Mouse (Mus musculus): Measurements from ENCODE around the gene Gpr37l1. TPM values are rescaled to one million over a fixed set of nuclear protein-coding genes. Genes with fewer than 3 reads are reported as not detected.

Gene Gpr37l1
- polyA plus RNA-seq, 1 experiment from 2014 or later: not detected

DNA sequence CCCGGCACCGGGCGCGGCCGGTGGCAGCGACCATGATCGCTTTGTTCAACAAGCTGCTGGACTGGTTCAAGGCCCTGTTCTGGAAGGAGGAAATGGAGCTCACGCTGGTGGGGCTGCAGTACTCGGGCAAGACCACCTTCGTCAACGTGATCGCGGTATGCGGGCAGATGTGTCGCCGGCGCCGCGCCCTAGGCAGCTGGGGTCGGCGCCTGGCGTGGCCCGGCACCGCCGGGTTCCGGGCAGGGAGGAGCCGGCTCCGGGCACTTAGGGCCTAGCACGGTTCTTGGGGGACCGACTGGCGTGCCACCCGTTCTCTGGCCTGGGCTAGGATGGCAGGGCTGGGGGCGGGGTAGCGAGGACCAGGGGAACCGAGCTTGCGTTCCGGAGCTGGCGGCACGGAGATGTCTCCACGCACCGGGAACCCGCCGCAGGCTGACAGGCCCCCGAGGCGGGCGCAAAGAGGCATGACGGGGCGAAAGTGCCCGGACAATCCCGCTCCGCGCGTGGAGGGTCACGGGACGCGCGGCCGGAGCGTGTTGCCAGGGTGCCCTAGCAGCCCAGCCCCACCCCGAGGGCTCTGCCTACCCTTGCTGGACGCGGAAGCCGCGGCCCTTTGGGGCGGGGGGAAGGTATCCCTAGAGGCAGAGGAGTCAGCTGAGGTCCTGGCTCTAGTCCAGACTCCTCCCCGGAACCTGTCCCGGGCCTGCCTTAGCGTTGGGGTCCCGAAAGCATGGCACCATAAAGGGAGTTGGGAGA lies 20.4 kb downstream of the Gpr37l1 start:
- ATAC-seq (ENCODE audit: insufficient read depth): peak; percentile 75
- H3K9ac ChIP-seq: peak overlapping the region; percentile 83
- peaks cover 16% of the 10 kb centered on the region for H3K27me3 ChIP-seq
- H3K36me3 ChIP-seq (replicated peaks): peaks cover 5% of the 10 kb centered on the region; the same call in 1 of the 2 replicates
- no peaks in the 10 kb centered on the region for H3K9me3 ChIP-seq (replicated peaks)
- H3K4me3 ChIP-seq (replicated peaks): peak overlapping the region; percentile 78
- H3K4me1 ChIP-seq (replicated peaks): peaks cover 29% of the 10 kb centered on the region
- H3K4me2 ChIP-seq: peak overlapping the region; percentile 100
- H3K27ac ChIP-seq (replicated peaks): peak overlapping the region; percentile 81
- under 1% methylated on average over 69 of the region's 69 CpGs for WGBS (ENCODE audit: insufficient replicate concordance)

DNA sequence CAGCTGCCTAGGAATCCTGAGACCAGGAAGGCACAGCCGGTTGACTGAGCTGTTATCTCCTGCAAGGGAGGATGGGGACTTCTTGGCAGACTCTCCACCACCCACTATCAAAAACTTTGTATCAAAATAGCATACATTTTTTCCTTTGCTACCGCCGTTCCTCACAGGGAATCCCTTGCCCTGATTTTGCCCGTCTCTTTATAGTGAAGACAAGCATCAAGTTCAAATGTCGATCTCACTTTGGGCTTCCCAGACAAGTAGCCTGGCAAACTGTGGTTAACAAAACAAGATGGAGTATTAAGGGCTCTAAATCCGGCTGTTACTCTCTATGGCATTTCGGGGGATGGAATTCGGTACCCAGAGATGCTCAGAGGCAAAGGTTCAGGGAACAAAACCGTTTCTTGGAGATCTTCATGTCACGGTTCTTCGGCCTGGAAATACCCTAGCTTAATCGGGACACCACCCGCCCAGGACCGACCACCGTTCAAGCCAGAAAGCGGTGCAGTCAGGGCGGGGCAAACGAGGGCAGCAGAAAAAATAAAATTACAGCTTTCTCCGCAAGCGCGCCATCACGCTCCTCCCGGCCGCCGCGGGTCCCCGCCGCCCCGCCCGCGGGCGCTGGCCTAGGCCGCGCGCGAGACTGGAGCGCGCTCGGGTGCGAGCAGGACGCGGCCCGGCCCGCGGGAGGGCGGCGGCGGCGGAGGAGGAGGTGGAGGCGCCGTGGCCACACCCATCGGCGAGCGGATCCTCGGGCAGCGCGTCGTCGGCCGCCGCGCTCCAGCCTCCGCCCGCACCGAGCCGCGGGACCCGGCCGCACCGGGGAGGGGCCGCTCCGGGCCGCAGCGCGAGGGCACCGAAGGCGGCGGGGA lies 21.2 kb downstream of the Gpr37l1 start, which contains the start of gene Arl8a:
TSS of gene Arl8a (plus strand) at position 748 of the 869 bp plus-strand sequence.
- H3K4me1 ChIP-seq (replicated peaks): peaks cover 29% of the 10 kb centered on the region
- peak within 1 kb of the TSS; percentile 81 for H3K27ac ChIP-seq (replicated peaks)
- H3K9me3 ChIP-seq (replicated peaks): no peaks in the 10 kb centered on the region
- ATAC-seq (ENCODE audit: insufficient read depth): peak; percentile 91
- peaks cover 4% of the 10 kb centered on the region; the same call in 1 of the 2 replicates for H3K36me3 ChIP-seq (replicated peaks)
- WGBS (ENCODE audit: insufficient replicate concordance): 1% methylated on average over 78 of the region's 78 CpGs
- H3K4me2 ChIP-seq: peak within 1 kb of the TSS; percentile 100
- peak within 1 kb of the TSS; percentile 83 for H3K9ac ChIP-seq
- H3K27me3 ChIP-seq: peaks cover 16% of the 10 kb centered on the region
- peak within 1 kb of the TSS; percentile 78 for H3K4me3 ChIP-seq (replicated peaks)

GRCm38 (mm10) chr1:135143940-135144339 lies 23.5 kb downstream of the Gpr37l1 start:
- WGBS (ENCODE audit: insufficient replicate concordance): 64% methylated on average over 2 of the region's 2 CpGs

DNA sequence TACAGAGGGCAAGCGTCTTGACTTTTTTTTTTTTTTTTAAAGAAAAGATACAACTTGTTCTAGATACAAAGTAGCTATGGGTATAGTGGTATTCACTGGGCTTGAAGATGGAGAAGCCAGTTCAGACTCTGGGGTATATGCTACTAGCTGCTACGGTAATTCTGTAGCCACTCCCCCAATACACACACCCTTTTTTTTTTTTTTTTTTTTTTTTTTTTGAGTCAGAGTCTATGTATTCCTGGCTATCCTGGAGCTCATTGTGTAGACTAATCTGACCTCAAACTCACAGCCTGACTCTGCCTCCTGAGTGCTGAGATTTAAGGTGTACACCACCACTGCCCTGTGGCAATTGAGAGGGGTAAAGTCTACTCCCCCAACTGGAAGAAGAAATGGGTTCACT lies 25.0 kb downstream of the Gpr37l1 start:
- 59% methylated on average over 2 of the region's 2 CpGs for WGBS (ENCODE audit: insufficient replicate concordance)

More at GRCm38 (mm10) chr1:135143940-135144339, 23.5 kb downstream of the Gpr37l1 start:
- ATAC-seq (ENCODE audit: insufficient read depth): no peak
- H3K9ac ChIP-seq: no peak overlapping the region
- H3K36me3 ChIP-seq (replicated peaks): peaks cover 11% of the 10 kb centered on the region; the same call in 1 of the 2 replicates
- H3K4me3 ChIP-seq (replicated peaks): no peak overlapping the region
- H3K4me1 ChIP-seq (replicated peaks): peaks cover 29% of the 10 kb centered on the region
- H3K27me3 ChIP-seq: peaks cover 16% of the 10 kb centered on the region
- no peak overlapping the region for H3K4me2 ChIP-seq
- no peak overlapping the region for H3K27ac ChIP-seq (replicated peaks)
- no peaks in the 10 kb centered on the region for H3K9me3 ChIP-seq (replicated peaks)

GRCm38 (mm10) chr1:135139906-135140305 lies 27.6 kb downstream of the Gpr37l1 start:
- H3K27me3 ChIP-seq: peaks cover under 1% of the 10 kb centered on the region; the same call in 1 of the 2 replicates
- H3K4me3 ChIP-seq (replicated peaks): no peak overlapping the region
- no peak overlapping the region for H3K4me2 ChIP-seq
- 74% methylated on average over 2 of the region's 2 CpGs for WGBS (ENCODE audit: insufficient replicate concordance)
- no peaks in the 10 kb centered on the region for H3K9me3 ChIP-seq (replicated peaks)
- peaks cover 11% of the 10 kb centered on the region; the same call in 1 of the 2 replicates for H3K36me3 ChIP-seq (replicated peaks)
- no peaks in the 10 kb centered on the region; the same call in 1 of the 2 replicates for H3K4me1 ChIP-seq (replicated peaks)
- H3K9ac ChIP-seq: no peak overlapping the region
- no peak for ATAC-seq (ENCODE audit: insufficient read depth)
- no peak overlapping the region for H3K27ac ChIP-seq (replicated peaks)

More for the DNA sequence above, 25.0 kb downstream of the Gpr37l1 start:
- no peak for ATAC-seq (ENCODE audit: insufficient read depth)
- peaks cover 11% of the 10 kb centered on the region; the same call in 1 of the 2 replicates for H3K36me3 ChIP-seq (replicated peaks)
- no peaks in the 10 kb centered on the region for H3K9me3 ChIP-seq (replicated peaks)
- no peak overlapping the region for H3K9ac ChIP-seq
- no peak overlapping the region for H3K4me3 ChIP-seq (replicated peaks)
- H3K4me1 ChIP-seq (replicated peaks): peaks cover 20% of the 10 kb centered on the region
- no peak overlapping the region for H3K4me2 ChIP-seq
- no peak overlapping the region for H3K27ac ChIP-seq (replicated peaks)
- H3K27me3 ChIP-seq: peaks cover 13% of the 10 kb centered on the region

- WGBS (ENCODE audit: insufficient replicate concordance): 6% methylated on average over 1 of the region's 1 CpGs
- Histone ChIP-seq H3K9me3 (replicated peaks) (no peaks in the 10 kb centered on the region), H3K4me3 (replicated peaks) (no peak overlapping the region)
These were observed 31.0 kb downstream of the Gpr37l1 start for GRCm38 (mm10) chr1:135136500-135136899.

GRCm38 (mm10) chr1:135135111-135135787 lies 32.2 kb downstream of the Gpr37l1 start:
- ATAC-seq (ENCODE audit: insufficient read depth): no peak
- H3K9ac ChIP-seq: no peak overlapping the region
- no peak overlapping the region for H3K4me3 ChIP-seq (replicated peaks)
- peaks cover 42% of the 10 kb centered on the region for H3K4me1 ChIP-seq (replicated peaks)
- H3K27me3 ChIP-seq: no peaks in the 10 kb centered on the region
- 45% methylated on average over 8 of the region's 8 CpGs for WGBS (ENCODE audit: insufficient replicate concordance)
- no peak overlapping the region for H3K27ac ChIP-seq (replicated peaks)
- H3K36me3 ChIP-seq (replicated peaks): 0 out of 2 replicates have a peak, but pooled peaks cover 3% of the 10 kb centered on the region
- no peaks in the 10 kb centered on the region for H3K9me3 ChIP-seq (replicated peaks)
- no peak overlapping the region for H3K4me2 ChIP-seq

More at GRCm38 (mm10) chr1:135136500-135136899, 31.0 kb downstream of the Gpr37l1 start:
- 0 out of 2 replicates have a peak, but pooled peaks cover 8% of the 10 kb centered on the region for H3K36me3 ChIP-seq (replicated peaks)
- no peak for ATAC-seq (ENCODE audit: insufficient read depth)
- no peak overlapping the region for H3K9ac ChIP-seq
- H3K27ac ChIP-seq (replicated peaks): no peak overlapping the region
- H3K4me1 ChIP-seq (replicated peaks): peaks cover 33% of the 10 kb centered on the region
- no peak overlapping the region for H3K4me2 ChIP-seq
- no peaks in the 10 kb centered on the region for H3K27me3 ChIP-seq

DNA sequence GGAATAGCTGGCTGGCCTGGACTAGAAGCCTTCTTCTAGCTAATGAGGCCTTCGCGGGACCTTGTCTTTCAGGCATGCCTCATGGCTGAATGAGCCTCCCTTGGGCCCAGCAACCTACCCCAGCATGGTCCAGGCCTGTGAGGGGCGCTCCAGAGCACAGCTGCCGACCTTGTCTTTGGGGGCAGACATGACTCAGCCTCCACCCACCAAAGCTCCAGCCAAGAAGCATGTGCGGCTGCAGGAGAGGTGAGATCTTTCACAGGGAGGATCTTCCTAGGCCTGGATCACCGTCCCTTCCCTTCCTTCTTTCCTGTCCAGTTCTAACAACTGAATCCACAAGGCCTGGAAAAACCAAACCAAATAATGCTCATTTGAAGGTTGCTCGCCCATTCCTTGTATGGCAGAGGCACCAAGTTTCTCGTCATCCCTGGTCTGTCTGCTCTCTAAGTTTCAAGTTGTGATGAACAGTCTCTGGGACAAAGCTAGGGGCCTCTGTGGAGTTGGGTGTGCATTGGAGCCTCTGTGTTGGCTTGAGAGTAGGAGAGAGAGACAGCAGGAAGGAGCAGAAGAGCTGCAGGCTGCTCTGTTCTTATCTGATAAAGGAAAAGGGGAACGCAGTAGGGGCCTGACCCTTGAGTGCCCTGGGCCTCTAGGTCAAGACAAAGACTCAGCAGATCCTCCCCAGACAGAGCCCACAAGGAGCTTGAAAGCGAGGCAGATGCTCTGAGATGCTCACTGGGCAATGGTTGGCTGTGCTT lies 33.6 kb downstream of the Gpr37l1 start:
- peaks cover 9% of the 10 kb centered on the region for H3K27me3 ChIP-seq
- H3K36me3 ChIP-seq (replicated peaks): no peaks in the 10 kb centered on the region
- peak overlapping the region; percentile 61 for H3K4me2 ChIP-seq
- H3K27ac ChIP-seq (replicated peaks): peak overlapping the region; percentile 75
- 23% methylated on average over 10 of the region's 10 CpGs for WGBS (ENCODE audit: insufficient replicate concordance)
- H3K4me3 ChIP-seq (replicated peaks): peak overlapping the region; percentile 41
- H3K9ac ChIP-seq: 0 out of 2 replicates have a peak overlapping the region, but pooled peaks have one; percentile 33
- ATAC-seq (ENCODE audit: insufficient read depth): no peak; the same call in 1 of the 2 replicates
- no peaks in the 10 kb centered on the region for H3K9me3 ChIP-seq (replicated peaks)
- peaks cover 50% of the 10 kb centered on the region for H3K4me1 ChIP-seq (replicated peaks)

DNA sequence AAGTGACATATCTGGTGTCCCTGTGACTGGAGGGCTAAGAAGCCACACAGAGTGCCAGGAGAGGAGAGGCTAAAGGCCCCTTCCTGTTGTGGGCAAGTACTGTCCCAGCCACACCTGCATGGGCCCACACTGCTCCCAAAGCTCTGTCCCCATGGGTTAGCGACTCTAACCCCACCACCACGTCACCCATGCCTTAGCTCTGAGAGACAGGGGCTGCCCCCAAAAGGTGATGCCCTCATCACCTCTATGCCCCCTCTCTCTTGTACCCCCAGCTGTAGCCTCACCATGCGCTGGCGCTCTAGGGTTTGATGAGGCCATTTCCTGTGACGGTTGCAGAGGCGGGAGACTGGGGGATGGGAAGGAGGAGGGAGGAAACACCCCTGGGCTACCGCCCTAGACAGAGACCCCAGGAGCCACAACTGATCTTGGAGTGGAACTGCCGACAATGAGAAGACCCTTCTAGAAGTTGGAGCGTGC lies 34.5 kb downstream of the Gpr37l1 start:
- Histone ChIP-seq H3K27ac (replicated peaks) (peak overlapping the region; percentile 75), H3K4me2 (peak overlapping the region; percentile 61), H3K4me1 (replicated peaks) (peaks cover 50% of the 10 kb centered on the region), H3K9ac (peak overlapping the region; percentile 33), H3K36me3 (replicated peaks) (no peaks in the 10 kb centered on the region), H3K9me3 (replicated peaks) (no peaks in the 10 kb centered on the region), H3K27me3 (peaks cover 9% of the 10 kb centered on the region), H3K4me3 (replicated peaks) (peak overlapping the region; percentile 41)
- peak; percentile 60 for ATAC-seq (ENCODE audit: insufficient read depth)
- WGBS (ENCODE audit: insufficient replicate concordance): 16% methylated on average over 9 of the region's 9 CpGs

- 4% methylated on average over 10 of the region's 10 CpGs for whole genome bisulfite sequencing (ENCODE audit: insufficient replicate concordance)
- Histone ChIP-seq H3K4me3 (replicated peaks) (peak within 1 kb of the TSS; percentile 41), H3K36me3 (replicated peaks) (no peaks in the 10 kb centered on the region), H3K9me3 (replicated peaks) (no peaks in the 10 kb centered on the region), H3K4me2 (peak within 1 kb of the TSS; percentile 61), H3K27ac (replicated peaks) (peak within 1 kb of the TSS; percentile 75), H3K9ac (peak within 1 kb of the TSS; percentile 33), H3K27me3 (peaks cover 9% of the 10 kb centered on the region), H3K4me1 (replicated peaks) (peaks cover 50% of the 10 kb centered on the region)
- ATAC-seq (ENCODE audit: insufficient read depth): peak; percentile 68
These were observed 35.0 kb downstream of the Gpr37l1 start, which contains the start of gene Ptpn7 for GRCm38 (mm10) chr1:135132473-135132872. TSS of gene Ptpn7 (plus strand) at chr1:135132700.
